Mouse (Mus musculus): ENCODE measurements at regions not wholly inside any gene's neighbourhood (a gene's known extent, or its start where the extent isn't known, plus 50 kb on each side); places are given as distances from the start of the nearest gene placed in this dataset.

DNA sequence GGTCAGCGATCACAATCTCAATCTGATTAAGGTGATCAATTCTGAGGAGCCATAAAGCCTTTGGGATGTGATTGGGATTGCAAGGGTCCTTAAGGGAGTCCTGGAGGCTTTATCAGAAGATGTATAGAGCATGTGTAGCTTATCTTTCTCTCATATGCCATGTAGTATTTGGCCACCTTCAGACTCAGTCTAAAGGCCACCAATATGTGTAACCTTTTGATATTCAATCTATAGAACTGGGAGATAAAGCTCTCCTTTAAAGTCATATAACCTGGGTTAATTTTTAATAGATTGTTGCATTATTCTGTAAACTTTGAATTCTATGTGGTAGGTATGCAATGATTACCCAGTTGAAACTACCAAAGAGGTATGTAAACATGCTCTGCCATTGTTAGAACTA is 314.1 kb downstream of the Cdh11 start:
- H3K27ac ChIP-seq: no peak overlapping the region
- 100% methylated on average over 1 of the region's 1 CpGs for WGBS
- no peaks in the 10 kb centered on the region for H3K4me1 ChIP-seq (replicated peaks; ENCODE audit: control insufficient read depth, insufficient read depth, low read length)
- H3K4me2 ChIP-seq (replicated peaks): no peak overlapping the region
- H3K4me3 ChIP-seq (replicated peaks; ENCODE audit: low read length): no peak overlapping the region
- H3K27me3 ChIP-seq (ENCODE audit: control insufficient read depth, insufficient read depth, low read length): no peaks in the 10 kb centered on the region
- DNase-seq (ENCODE audit: low spot score) (no peak), ATAC-seq (ENCODE audit: low FRiP score) (no peak)
- no peak overlapping the region for H3K9ac ChIP-seq
- H3K36me3 ChIP-seq (replicated peaks; ENCODE audit: control insufficient read depth, insufficient read depth): no peaks in the 10 kb centered on the region
- H3K9me3 ChIP-seq (ENCODE audit: control insufficient read depth, low read length): no peaks in the 10 kb centered on the region

DNA sequence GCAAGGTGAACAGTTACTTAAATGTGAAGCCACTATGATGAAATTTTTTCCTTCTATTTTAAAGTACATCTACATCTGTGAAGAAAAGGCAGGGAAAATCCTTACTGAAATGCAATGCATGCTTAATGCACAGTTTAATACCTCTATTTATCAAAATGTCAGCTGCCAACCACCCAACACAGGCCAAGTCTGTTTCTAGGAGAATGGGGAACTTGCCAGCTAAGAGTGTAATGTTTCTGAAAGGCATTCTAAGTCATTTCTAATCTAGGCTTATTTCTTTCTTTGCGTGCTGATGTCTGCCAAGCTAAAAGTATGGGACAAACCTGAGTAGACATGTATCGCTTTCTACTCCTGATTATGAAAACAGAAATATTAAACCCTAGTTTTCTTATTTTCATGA is 322.8 kb downstream of the Cdh11 start:
- Histone ChIP-seq H3K27me3 (ENCODE audit: control insufficient read depth, insufficient read depth, low read length) (no peaks in the 10 kb centered on the region), H3K36me3 (replicated peaks; ENCODE audit: control insufficient read depth, insufficient read depth) (no peaks in the 10 kb centered on the region), H3K4me1 (replicated peaks; ENCODE audit: control insufficient read depth, insufficient read depth, low read length) (no peaks in the 10 kb centered on the region), H3K4me3 (replicated peaks; ENCODE audit: low read length) (no peak overlapping the region), H3K27ac (no peak overlapping the region), H3K4me2 (replicated peaks) (no peak overlapping the region), H3K9ac (no peak overlapping the region), H3K9me3 (ENCODE audit: control insufficient read depth, low read length) (no peaks in the 10 kb centered on the region)
- DNase-seq (ENCODE audit: low spot score) (no peak), ATAC-seq (ENCODE audit: low FRiP score) (no peak)
- 87% methylated on average over 2 of the region's 2 CpGs for WGBS

DNA sequence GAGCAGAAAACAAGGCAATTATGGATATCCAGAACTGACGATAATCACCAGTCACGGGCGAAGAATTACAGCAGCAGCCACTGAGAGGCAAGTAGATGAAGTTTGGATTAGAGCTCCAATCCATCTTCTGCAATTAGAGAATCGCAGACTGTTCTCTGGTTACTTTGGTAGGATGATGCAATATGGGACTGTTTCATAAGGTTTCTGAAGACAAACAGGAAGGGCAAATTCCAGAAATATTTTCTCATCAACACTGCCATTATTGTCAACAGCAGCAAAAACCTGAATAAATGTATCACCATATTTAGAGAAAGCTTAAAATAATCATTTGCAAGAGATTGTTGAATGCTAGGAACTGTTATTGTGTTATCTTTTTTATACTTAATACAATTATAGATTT is 342.4 kb downstream of the Cdh11 start:
- H3K4me3 ChIP-seq (replicated peaks; ENCODE audit: low read length): no peak overlapping the region
- 77% methylated on average over 4 of the region's 4 CpGs for WGBS
- ATAC-seq (ENCODE audit: low FRiP score) (no peak), DNase-seq (ENCODE audit: low spot score) (no peak)
- H3K9me3 ChIP-seq (ENCODE audit: control insufficient read depth, low read length): no peaks in the 10 kb centered on the region
- no peak overlapping the region for H3K9ac ChIP-seq
- H3K4me2 ChIP-seq (replicated peaks): no peak overlapping the region
- H3K4me1 ChIP-seq (replicated peaks; ENCODE audit: control insufficient read depth, insufficient read depth, low read length): no peaks in the 10 kb centered on the region
- H3K27me3 ChIP-seq (ENCODE audit: control insufficient read depth, insufficient read depth, low read length): no peaks in the 10 kb centered on the region
- H3K27ac ChIP-seq: no peak overlapping the region
- H3K36me3 ChIP-seq (replicated peaks; ENCODE audit: control insufficient read depth, insufficient read depth): no peaks in the 10 kb centered on the region

DNA sequence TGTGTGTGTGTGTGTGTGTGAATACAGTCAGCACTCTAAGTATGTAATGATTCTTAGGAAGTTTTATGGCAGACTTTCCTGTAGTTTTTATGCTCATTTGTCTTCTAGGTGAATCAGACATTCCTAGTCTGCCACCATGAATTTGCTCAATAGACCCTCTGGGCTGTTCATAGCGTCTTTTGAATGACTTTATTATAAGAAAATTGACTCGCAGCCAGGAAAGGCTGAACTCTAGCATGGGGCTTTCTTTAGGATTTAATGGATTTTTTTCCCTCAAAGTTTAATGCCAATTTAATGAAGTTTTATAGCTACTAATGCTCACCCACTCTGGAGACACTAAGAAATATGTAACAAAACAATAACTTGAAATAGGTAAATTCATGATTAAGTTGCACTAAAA is 363.6 kb downstream of the Cdh11 start:
- H3K27ac ChIP-seq: no peak overlapping the region
- H3K27me3 ChIP-seq (ENCODE audit: control insufficient read depth, insufficient read depth, low read length): no peaks in the 10 kb centered on the region
- no peak overlapping the region for H3K9ac ChIP-seq
- no peak overlapping the region for H3K4me3 ChIP-seq (replicated peaks; ENCODE audit: low read length)
- no peak for ATAC-seq (ENCODE audit: low FRiP score)
- H3K4me1 ChIP-seq (replicated peaks; ENCODE audit: control insufficient read depth, insufficient read depth, low read length): no peaks in the 10 kb centered on the region
- WGBS: 49% methylated on average over 2 of the region's 2 CpGs
- H3K36me3 ChIP-seq (replicated peaks; ENCODE audit: control insufficient read depth, insufficient read depth): no peaks in the 10 kb centered on the region
- peak; percentile 37 for DNase-seq (ENCODE audit: low spot score)
- no peaks in the 10 kb centered on the region for H3K9me3 ChIP-seq (ENCODE audit: control insufficient read depth, low read length)
- no peak overlapping the region for H3K4me2 ChIP-seq (replicated peaks)

DNA sequence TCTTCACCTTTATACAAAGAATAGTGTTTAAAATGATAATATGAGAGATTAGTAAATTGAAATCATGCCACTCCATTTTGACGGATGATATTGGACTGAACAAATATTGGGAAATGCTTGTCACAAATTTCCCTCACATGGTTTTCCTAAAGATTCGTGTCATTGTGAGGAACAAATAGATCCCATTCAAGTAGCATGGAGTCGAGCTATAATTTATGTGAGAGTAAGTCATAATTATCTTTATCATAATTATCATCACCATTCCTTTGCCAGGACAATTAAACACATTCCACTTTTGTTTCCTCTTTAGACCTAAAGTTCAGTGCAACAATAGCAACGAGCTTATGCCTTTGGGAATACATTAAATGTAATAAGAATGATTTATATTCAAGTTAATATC is 370.5 kb downstream of the Cdh11 start:
- no peaks in the 10 kb centered on the region for H3K9me3 ChIP-seq (ENCODE audit: control insufficient read depth, low read length)
- H3K4me2 ChIP-seq (replicated peaks): no peak overlapping the region
- no peaks in the 10 kb centered on the region for H3K27me3 ChIP-seq (ENCODE audit: control insufficient read depth, insufficient read depth, low read length)
- H3K4me3 ChIP-seq (replicated peaks; ENCODE audit: low read length): no peak overlapping the region
- DNase-seq (ENCODE audit: low spot score) (no peak), ATAC-seq (ENCODE audit: low FRiP score) (no peak)
- no peaks in the 10 kb centered on the region for H3K36me3 ChIP-seq (replicated peaks; ENCODE audit: control insufficient read depth, insufficient read depth)
- WGBS: 67% methylated on average over 4 of the region's 4 CpGs
- no peaks in the 10 kb centered on the region for H3K4me1 ChIP-seq (replicated peaks; ENCODE audit: control insufficient read depth, insufficient read depth, low read length)
- no peak overlapping the region for H3K9ac ChIP-seq
- no peak overlapping the region for H3K27ac ChIP-seq

DNA sequence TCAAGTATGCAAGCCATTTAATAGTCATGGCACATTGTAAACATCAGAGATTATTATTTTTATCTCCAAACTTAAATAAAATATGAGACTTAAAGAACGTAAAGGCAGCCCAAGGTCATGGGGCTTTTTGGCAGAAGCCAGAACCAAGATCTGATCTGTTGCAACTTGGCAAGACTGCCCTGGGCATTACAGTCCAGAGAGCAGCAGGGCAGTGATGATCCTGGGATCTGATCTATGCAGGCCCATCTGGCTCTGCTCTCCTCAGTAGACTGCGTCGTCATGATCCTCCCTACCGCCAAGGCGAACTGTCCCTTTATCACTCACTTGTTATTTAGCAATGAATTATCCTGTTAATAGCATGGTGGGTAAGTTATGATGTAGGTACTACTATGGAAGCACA is 372.0 kb downstream of the Cdh11 start:
- 93% methylated on average over 5 of the region's 5 CpGs for WGBS
- H3K9me3 ChIP-seq (ENCODE audit: control insufficient read depth, low read length): no peaks in the 10 kb centered on the region
- H3K9ac ChIP-seq: no peak overlapping the region
- H3K4me3 ChIP-seq (replicated peaks; ENCODE audit: low read length): no peak overlapping the region
- H3K4me2 ChIP-seq (replicated peaks): no peak overlapping the region
- H3K27me3 ChIP-seq (ENCODE audit: control insufficient read depth, insufficient read depth, low read length): no peaks in the 10 kb centered on the region
- H3K4me1 ChIP-seq (replicated peaks; ENCODE audit: control insufficient read depth, insufficient read depth, low read length): no peaks in the 10 kb centered on the region
- no peak overlapping the region for H3K27ac ChIP-seq
- DNase-seq (ENCODE audit: low spot score): no peak
- no peaks in the 10 kb centered on the region for H3K36me3 ChIP-seq (replicated peaks; ENCODE audit: control insufficient read depth, insufficient read depth)
- ATAC-seq (ENCODE audit: low FRiP score): no peak

DNA sequence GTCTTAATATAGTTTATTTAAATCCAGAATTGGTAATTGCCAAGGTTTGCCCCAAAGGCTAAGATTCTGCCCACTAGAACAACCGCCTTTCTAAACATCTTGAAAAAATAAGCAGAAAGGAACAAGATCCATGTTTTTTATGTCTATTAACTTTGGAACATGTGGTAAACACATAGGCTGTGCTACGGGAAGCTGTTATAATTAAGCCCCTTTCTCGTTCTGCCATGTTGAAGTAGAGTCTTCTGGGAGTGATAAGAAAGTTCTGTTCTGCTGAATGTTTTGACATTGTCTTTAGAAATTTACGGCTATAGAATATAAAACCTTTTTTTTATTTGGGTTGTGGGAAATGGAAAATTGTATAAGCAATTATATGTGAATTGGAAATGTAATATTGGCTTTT is 397.9 kb downstream of the Cdh11 start:
- Histone ChIP-seq H3K9ac (no peak overlapping the region), H3K27me3 (ENCODE audit: control insufficient read depth, insufficient read depth, low read length) (no peaks in the 10 kb centered on the region), H3K27ac (no peak overlapping the region), H3K4me3 (replicated peaks; ENCODE audit: low read length) (no peak overlapping the region), H3K9me3 (ENCODE audit: control insufficient read depth, low read length) (0 out of 2 replicates have a peak, but pooled peaks cover 4% of the 10 kb centered on the region), H3K36me3 (replicated peaks; ENCODE audit: control insufficient read depth, insufficient read depth) (no peaks in the 10 kb centered on the region), H3K4me1 (replicated peaks; ENCODE audit: control insufficient read depth, insufficient read depth, low read length) (no peaks in the 10 kb centered on the region), H3K4me2 (replicated peaks) (no peak overlapping the region)
- ATAC-seq (ENCODE audit: low FRiP score): no peak
- 86% methylated on average over 4 of the region's 4 CpGs for WGBS
- no peak for DNase-seq (ENCODE audit: low spot score)

DNA sequence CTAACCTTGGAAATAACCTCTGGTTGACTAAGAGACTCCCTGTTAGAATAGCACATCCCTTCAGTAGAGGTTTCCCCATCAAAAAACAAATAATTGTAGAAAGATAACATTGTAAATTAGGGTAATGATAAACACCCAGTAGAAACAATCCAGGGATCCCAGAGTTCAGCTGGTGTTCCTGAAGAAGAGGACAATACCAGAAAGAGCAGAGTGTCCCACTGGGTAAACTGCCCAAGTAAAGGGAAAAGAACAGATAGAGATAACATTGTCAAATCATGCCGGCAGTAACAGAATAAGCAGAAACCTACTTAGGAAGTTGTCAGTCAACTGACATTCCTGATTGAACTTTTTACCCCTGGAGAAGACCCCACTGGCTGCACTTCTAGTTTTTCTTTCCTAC is 440.1 kb downstream of the Cdh11 start:
- H3K27ac ChIP-seq: no peak overlapping the region
- H3K9me3 ChIP-seq (ENCODE audit: control insufficient read depth, low read length): no peaks in the 10 kb centered on the region
- no peaks in the 10 kb centered on the region for H3K36me3 ChIP-seq (replicated peaks; ENCODE audit: control insufficient read depth, insufficient read depth)
- no peak overlapping the region for H3K9ac ChIP-seq
- H3K27me3 ChIP-seq (ENCODE audit: control insufficient read depth, insufficient read depth, low read length): no peaks in the 10 kb centered on the region
- no peak for DNase-seq (ENCODE audit: low spot score)
- ATAC-seq (ENCODE audit: low FRiP score): no peak
- no peak overlapping the region for H3K4me3 ChIP-seq (replicated peaks; ENCODE audit: low read length)
- H3K4me1 ChIP-seq (replicated peaks; ENCODE audit: control insufficient read depth, insufficient read depth, low read length): no peaks in the 10 kb centered on the region
- no peak overlapping the region for H3K4me2 ChIP-seq (replicated peaks)
- 83% methylated on average over 1 of the region's 1 CpGs for WGBS

DNA sequence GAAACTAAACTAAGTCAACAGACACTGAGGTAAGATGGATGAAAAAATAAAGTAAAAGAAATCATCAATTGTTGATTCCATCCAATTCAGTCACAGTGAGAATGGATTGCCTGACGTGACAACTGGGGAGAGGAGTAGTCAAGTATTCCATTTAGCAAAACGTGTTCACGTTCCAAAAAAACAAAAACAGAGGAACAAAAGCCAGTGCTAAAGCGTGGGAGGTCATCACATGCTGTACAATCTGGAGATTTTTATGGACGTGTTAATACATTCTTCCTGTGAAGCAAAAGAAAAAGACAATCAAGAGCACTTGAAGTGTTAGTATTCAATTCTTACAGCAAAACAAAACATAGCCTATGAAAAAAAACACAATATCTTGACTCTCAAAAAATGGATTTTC is 452.9 kb downstream of the Cdh11 start:
- H3K27me3 ChIP-seq (ENCODE audit: control insufficient read depth, insufficient read depth, low read length): no peaks in the 10 kb centered on the region
- no peaks in the 10 kb centered on the region for H3K36me3 ChIP-seq (replicated peaks; ENCODE audit: control insufficient read depth, insufficient read depth)
- WGBS: 52% methylated on average over 5 of the region's 5 CpGs
- H3K4me1 ChIP-seq (replicated peaks; ENCODE audit: control insufficient read depth, insufficient read depth, low read length): no peaks in the 10 kb centered on the region
- DNase-seq (ENCODE audit: low spot score): no peak
- ATAC-seq (ENCODE audit: low FRiP score): no peak
- H3K27ac ChIP-seq: no peak overlapping the region
- no peak overlapping the region for H3K4me3 ChIP-seq (replicated peaks; ENCODE audit: low read length)
- no peak overlapping the region for H3K9ac ChIP-seq
- H3K9me3 ChIP-seq (ENCODE audit: control insufficient read depth, low read length): no peaks in the 10 kb centered on the region
- no peak overlapping the region for H3K4me2 ChIP-seq (replicated peaks)

DNA sequence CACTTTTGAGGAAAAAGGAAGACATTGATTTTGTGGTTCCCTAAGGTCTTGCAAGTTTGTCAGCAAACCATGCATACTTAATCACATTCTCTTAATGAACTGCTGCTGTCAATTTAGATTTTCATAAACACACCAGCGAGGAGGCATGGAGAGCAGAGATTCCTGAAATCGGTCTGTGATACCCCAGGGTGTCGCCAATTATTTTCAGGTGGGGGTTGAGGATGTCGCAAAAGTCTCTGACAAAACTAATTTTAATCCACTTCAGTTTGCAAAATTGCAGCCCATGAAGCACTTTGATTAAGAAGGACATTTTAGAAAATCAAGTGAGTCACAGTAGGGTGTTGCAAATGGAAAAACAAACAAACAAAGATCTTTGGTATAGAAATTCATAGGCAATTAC is 454.3 kb downstream of the Cdh11 start:
- no peak overlapping the region for H3K4me3 ChIP-seq (replicated peaks; ENCODE audit: low read length)
- ATAC-seq (ENCODE audit: low FRiP score): no peak
- no peaks in the 10 kb centered on the region for H3K36me3 ChIP-seq (replicated peaks; ENCODE audit: control insufficient read depth, insufficient read depth)
- WGBS: 62% methylated on average over 4 of the region's 4 CpGs
- no peak for DNase-seq (ENCODE audit: low spot score)
- no peak overlapping the region for H3K9ac ChIP-seq
- H3K9me3 ChIP-seq (ENCODE audit: control insufficient read depth, low read length): no peaks in the 10 kb centered on the region
- no peaks in the 10 kb centered on the region for H3K4me1 ChIP-seq (replicated peaks; ENCODE audit: control insufficient read depth, insufficient read depth, low read length)
- H3K27ac ChIP-seq: no peak overlapping the region
- no peak overlapping the region for H3K4me2 ChIP-seq (replicated peaks)
- H3K27me3 ChIP-seq (ENCODE audit: control insufficient read depth, insufficient read depth, low read length): no peaks in the 10 kb centered on the region
